Mouse (Mus musculus) ES-Bruce4 (cell line): ENCODE measurements around the gene Kif14. TPM values are rescaled to one million over a fixed set of nuclear protein-coding genes. Genes with fewer than 3 reads are reported as not detected.
A peak's percentile ranks its signal among the peaks of the same experiment; 100 is the strongest.

Experiments
- H3K27ac ChIP-seq: 2 replicates; pipeline ENCODE4 v1.5.1; 2012; ENCODE audit warnings: low read length, inconsistent platforms; ENCODE audit not compliant: insufficient read depth
- H3K27me3 ChIP-seq: 2 replicates; pipeline ENCODE4 v1.6.1; 2012; ENCODE audit warnings: mild to moderate bottlenecking, low read length, inconsistent platforms; ENCODE audit not compliant: control insufficient read depth, poor library complexity, insufficient read depth, severe bottlenecking
- H3K36me3 ChIP-seq: 2 replicates; pipeline ENCODE4 v1.6.1; 2012; ENCODE audit warnings: inconsistent platforms, mild to moderate bottlenecking, low read length, moderate library complexity; ENCODE audit not compliant: control insufficient read depth, poor library complexity, insufficient read depth, severe bottlenecking
- H3K4me1 ChIP-seq: one replicate; pipeline ENCODE4 v1.8.1; 2011; ENCODE audit warnings: low read length; ENCODE audit not compliant: control insufficient read depth, insufficient read depth
- H3K4me3 ChIP-seq: 2 replicates; pipeline ENCODE4 v1.5.1; 2011; ENCODE audit warnings: low read depth, mild to moderate bottlenecking, low read length
- H3K9ac ChIP-seq: 2 replicates; pipeline ENCODE4 v1.6.1; 2012; ENCODE audit warnings: low read depth, mild to moderate bottlenecking, inconsistent platforms; ENCODE audit not compliant: poor library complexity, severe bottlenecking
- H3K9me3 ChIP-seq: replicated peaks from 2 replicates; pipeline ENCODE4 v1.6.1; 2012; ENCODE audit warnings: mild to moderate bottlenecking, low read length, inconsistent platforms; ENCODE audit not compliant: control insufficient read depth, poor library complexity, insufficient read depth, severe bottlenecking
- CTCF ChIP-seq: IDR thresholded peaks from one replicate; pipeline ENCODE4 v1.8.1; 2011; ENCODE audit warnings: low read depth, low read length
- EP300 ChIP-seq: IDR thresholded peaks from 2 replicates; pipeline ENCODE4 v1.6.1; 2011; ENCODE audit warnings: low read depth, low read length; ENCODE audit not compliant: insufficient read depth
- POLR2A ChIP-seq: IDR thresholded peaks from one replicate; pipeline ENCODE4 v1.8.1; 2011; ENCODE audit warnings: low read length; ENCODE audit not compliant: insufficient read depth
- polyA plus RNA-seq: library from polyadenylated mRNA; stranded (reverse); fragments of >200 nt; gene quantifications from 2 replicates; pipeline ENCODE4 v1.2.4, GENCODE M21; 2011; ENCODE audit warnings: low read depth; ENCODE audit not compliant: missing spikeins, insufficient read depth, insufficient read length

The Kif14 gene
- polyA plus RNA-seq, 1 experiment = 37.1 TPM

DNA sequence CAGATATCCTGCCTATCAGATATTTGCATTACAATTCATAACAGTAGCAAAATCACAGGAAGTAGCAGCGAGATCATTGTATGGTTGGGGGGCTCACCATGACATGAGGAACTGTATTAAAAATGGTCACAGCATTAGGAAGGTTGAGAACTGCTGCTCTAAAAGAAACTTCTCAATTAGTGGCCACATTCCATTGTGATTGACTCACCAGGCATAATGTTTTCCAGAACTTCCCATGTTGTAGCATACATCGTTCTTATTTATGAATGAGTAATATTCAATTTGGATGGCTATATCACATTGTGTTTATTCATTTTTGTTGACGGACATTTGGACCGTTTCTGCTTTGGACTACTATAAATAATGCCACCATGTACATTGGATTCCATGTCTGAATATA is 101.5 kb downstream of the Kif14 start:
- Histone ChIP-seq H3K4me3 (peak overlapping the region; percentile 38; the same call in 1 of the 2 replicates), H3K4me1 (peaks cover 6% of the 10 kb centered on the region)
- TF ChIP-seq POLR2A = no peak
- no peak for TF ChIP-seq EP300
- TF ChIP-seq CTCF = no peak

DNA sequence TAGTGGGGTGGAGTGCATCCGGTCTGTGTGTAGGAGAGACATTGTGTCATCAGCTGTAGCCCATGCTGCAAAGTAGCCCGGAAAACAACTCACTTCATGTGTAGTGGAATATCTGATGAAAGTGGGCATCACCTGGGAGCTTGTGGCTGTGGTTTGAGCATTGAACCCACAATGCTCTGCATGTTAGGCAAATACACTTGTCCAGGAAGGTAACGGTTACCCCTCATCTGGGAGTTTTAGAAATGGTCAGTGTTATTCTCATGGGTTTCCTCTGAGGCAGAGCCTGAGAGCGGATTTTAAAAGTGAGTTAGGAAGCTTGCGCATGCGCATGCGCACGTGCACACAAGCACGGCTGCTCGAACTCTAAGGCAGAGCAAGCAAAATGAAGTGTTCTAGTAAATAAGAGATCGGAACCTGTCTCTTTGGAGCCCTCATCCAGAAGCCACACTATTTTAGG is 102.6 kb downstream of the Kif14 start:
- no peaks in the 10 kb centered on the region for H3K9me3 ChIP-seq
- peak overlapping the region; percentile 100 for H3K27ac ChIP-seq
- H3K4me3 ChIP-seq = peak overlapping the region; percentile 65
- H3K4me1 ChIP-seq = peaks cover 9% of the 10 kb centered on the region
- H3K9ac ChIP-seq = peak overlapping the region; percentile 72
- TF ChIP-seq EP300 (no peak), CTCF (no peak), POLR2A (no peak)
- H3K36me3 ChIP-seq = no peaks in the 10 kb centered on the region
- no peaks in the 10 kb centered on the region for H3K27me3 ChIP-seq

More for the DNA sequence above, 101.5 kb downstream of the Kif14 start:
- Histone ChIP-seq H3K27me3 (no peaks in the 10 kb centered on the region), H3K36me3 (no peaks in the 10 kb centered on the region), H3K9ac (peak overlapping the region; percentile 65), H3K9me3 (no peaks in the 10 kb centered on the region), H3K27ac (no peak overlapping the region)

DNA sequence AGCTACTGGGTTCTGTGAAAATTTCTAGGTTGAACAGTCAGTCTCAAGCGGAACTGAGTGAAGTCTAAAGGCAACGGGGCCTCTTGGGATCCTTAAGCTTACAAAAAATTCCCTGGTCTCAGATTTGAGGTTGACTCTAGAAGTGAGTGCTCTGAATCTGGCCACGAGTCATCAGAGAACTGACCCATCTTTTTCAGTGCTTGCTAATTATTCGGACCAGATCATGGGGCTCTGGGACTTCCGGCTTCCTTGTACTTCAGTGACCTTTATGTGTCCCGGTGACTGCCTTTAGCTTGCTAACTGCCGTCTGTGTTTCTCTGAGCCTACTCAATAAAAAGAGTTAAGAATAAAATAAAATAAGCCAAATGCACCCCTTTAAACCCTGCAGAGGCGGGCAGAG is 103.1 kb downstream of the Kif14 start:
- Histone ChIP-seq H3K9me3 (no peaks in the 10 kb centered on the region), H3K4me1 (peaks cover 9% of the 10 kb centered on the region), H3K9ac (peak overlapping the region; percentile 72), H3K4me3 (peak overlapping the region; percentile 65), H3K27me3 (no peaks in the 10 kb centered on the region), H3K27ac (peak overlapping the region; percentile 100), H3K36me3 (no peaks in the 10 kb centered on the region)
- TF ChIP-seq CTCF (no peak), EP300 (no peak), POLR2A (no peak)

DNA sequence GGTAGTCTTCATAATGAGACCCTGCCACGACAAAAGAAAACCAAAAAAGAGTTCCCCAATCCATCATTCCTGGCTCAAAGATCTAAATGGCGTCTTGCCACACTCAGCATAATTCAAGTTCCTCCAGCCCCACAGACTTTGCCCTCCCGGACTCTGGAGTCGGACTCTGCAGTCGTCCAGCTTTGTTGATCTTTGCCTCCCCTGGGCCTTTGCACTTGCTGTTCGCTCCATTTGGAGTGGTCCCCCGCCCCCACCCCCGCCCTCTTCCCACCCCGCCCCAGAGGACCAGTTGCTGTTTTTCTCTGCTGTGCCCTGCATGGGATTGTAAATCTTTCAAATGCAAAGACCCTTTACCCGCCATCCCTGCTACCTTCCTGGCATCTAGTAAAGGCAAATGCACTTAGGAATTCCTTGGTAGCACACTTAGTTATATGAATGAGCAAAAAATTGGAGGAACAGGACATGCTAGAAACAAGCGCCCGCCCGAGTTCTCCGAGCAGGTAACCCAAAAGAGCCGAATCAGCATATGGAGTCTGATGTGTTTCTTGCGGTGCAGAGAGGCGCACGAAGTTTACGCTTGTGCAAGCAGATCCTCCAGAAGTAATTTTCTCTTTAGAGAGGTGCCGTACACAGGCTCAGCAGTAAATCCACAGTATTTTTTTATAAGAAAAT is 103.6 kb downstream of the Kif14 start:
- no peaks in the 10 kb centered on the region for H3K36me3 ChIP-seq
- H3K4me3 ChIP-seq = peak overlapping the region; percentile 72
- no peaks in the 10 kb centered on the region for H3K9me3 ChIP-seq
- peaks cover 9% of the 10 kb centered on the region for H3K4me1 ChIP-seq
- peak overlapping the region; percentile 100 for H3K27ac ChIP-seq
- H3K27me3 ChIP-seq = no peaks in the 10 kb centered on the region
- TF ChIP-seq POLR2A (no peak), EP300 (peak; percentile 70; the same call in 1 of the 2 replicates)
- peak overlapping the region; percentile 72 for H3K9ac ChIP-seq

DNA sequence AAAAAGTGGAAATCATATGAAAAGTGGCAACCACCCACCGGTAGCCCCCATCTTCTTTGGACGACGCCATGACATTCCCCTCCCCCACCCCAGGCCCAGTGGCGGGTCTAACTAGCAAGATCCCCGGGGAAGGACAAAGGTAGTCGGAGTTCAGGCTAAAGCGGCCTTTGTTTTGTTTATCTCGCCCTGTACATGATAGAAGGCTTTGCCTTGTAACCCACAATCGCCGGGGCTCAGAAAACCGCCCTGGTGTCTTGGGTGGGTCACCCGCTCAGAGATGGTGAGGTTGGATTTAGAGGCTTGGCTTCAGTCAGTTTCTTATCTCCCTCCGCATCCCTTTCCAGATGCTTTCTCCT is 104.1 kb downstream of the Kif14 start:
- Histone ChIP-seq H3K4me3 (peak overlapping the region; percentile 72), H3K9ac (peak overlapping the region; percentile 72), H3K36me3 (no peaks in the 10 kb centered on the region), H3K4me1 (peaks cover 7% of the 10 kb centered on the region), H3K27me3 (no peaks in the 10 kb centered on the region), H3K9me3 (no peaks in the 10 kb centered on the region), H3K27ac (peak overlapping the region; percentile 100)
- peak; percentile 94 for TF ChIP-seq EP300
- no peak for TF ChIP-seq CTCF

DNA sequence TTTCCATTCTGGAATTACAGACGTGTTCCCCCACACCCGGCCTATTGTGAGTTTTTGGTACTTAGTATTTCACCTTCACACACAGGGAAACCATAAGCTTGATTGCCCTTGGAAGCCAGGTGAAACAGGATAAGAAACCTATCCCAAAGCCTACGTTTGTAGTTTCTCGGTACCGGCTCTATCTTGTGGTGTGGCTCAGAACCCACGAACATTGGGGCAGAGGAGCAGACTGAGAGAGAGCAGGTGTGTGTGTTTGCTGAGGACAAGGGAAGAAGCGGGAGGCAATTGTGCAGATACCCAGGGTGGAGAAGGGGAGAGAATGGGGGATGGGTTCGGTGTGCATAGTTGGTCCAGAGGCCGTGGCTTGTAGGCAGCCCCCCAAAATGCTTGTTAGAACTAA is 104.8 kb downstream of the Kif14 start:
- peak overlapping the region; percentile 100 for H3K27ac ChIP-seq
- peaks cover 6% of the 10 kb centered on the region for H3K4me1 ChIP-seq
- H3K36me3 ChIP-seq = no peaks in the 10 kb centered on the region
- no peaks in the 10 kb centered on the region for H3K9me3 ChIP-seq
- TF ChIP-seq EP300 (0 out of 2 replicates have a peak, but pooled peaks have one; percentile 28), POLR2A (no peak), CTCF (no peak)
- H3K4me3 ChIP-seq = peak overlapping the region; percentile 52
- H3K9ac ChIP-seq = peak overlapping the region; percentile 72
- H3K27me3 ChIP-seq = no peaks in the 10 kb centered on the region
